Comparison of ENCODE assay signal across 31 mouse cellular contexts in genomic region chr15:84378734-84379133, GRCm38 (mm10).
"Had no signal": no experiment of that assay in that cellular context is flagged by ENCODE, and none has a peak within 500 bp of the region (broad histone marks: within the 10 kb centered on the region; RNA-seq: fewer than 3 reads in every experiment).

No protein-coding gene starts in this region.

- H3K27ac ChIP-seq: left cerebral cortex, adult 2 months; limb, embryonic 10.5 days; limb, embryonic 12.5 days; limb, embryonic 13.5 days; limb, embryonic 15.5 days; liver, embryonic 12.5 days; liver, embryonic 13.5 days; liver, embryonic 14.5 days; liver, embryonic 15.5 days; lung, embryonic 15.5 days; macrophage; midbrain, embryonic 10.5 days; midbrain, embryonic 12.5 days; midbrain, embryonic 13.5 days; midbrain, embryonic 15.5 days had no signal

- H3K27me3 ChIP-seq: limb, embryonic 12.5 days; limb, embryonic 13.5 days; limb, embryonic 15.5 days; liver, embryonic 12.5 days; liver, embryonic 13.5 days; liver, embryonic 15.5 days; lung, embryonic 15.5 days; midbrain, embryonic 12.5 days; midbrain, embryonic 13.5 days; midbrain, embryonic 15.5 days had no signal

- H3K4me3 ChIP-seq: left cerebral cortex, adult 2 months; limb, embryonic 10.5 days; limb, embryonic 12.5 days; limb, embryonic 13.5 days; limb, embryonic 15.5 days; liver, embryonic 12.5 days; liver, embryonic 13.5 days; liver, embryonic 15.5 days; lung, embryonic 15.5 days; megakaryocyte, embryonic 14.5 days; midbrain, embryonic 10.5 days; midbrain, embryonic 12.5 days; midbrain, embryonic 13.5 days; midbrain, embryonic 15.5 days had no signal

- H3K36me3 ChIP-seq: limb, embryonic 10.5 days; limb, embryonic 12.5 days; limb, embryonic 15.5 days; liver, embryonic 12.5 days; liver, embryonic 13.5 days; liver, embryonic 15.5 days; lung, embryonic 15.5 days; midbrain, embryonic 12.5 days; midbrain, embryonic 15.5 days had no signal

- H3K4me2 ChIP-seq: limb, embryonic 12.5 days; limb, embryonic 13.5 days; limb, embryonic 15.5 days; liver, embryonic 11.5 days; liver, embryonic 12.5 days; liver, embryonic 13.5 days; liver, embryonic 15.5 days; lung, embryonic 14.5 days; lung, embryonic 15.5 days; midbrain, embryonic 11.5 days; midbrain, embryonic 12.5 days; midbrain, embryonic 13.5 days; midbrain, embryonic 15.5 days had no signal

- H3K4me1 ChIP-seq: limb, embryonic 13.5 days; liver, embryonic 15.5 days; lung, embryonic 15.5 days; midbrain, embryonic 12.5 days; midbrain, embryonic 13.5 days; midbrain, embryonic 15.5 days had no signal

- H3K9ac ChIP-seq: limb, embryonic 12.5 days; limb, embryonic 13.5 days; limb, embryonic 15.5 days; liver, embryonic 12.5 days; liver, embryonic 13.5 days; liver, embryonic 14.5 days; liver, embryonic 15.5 days; liver, postnatal 0 days; lung, embryonic 14.5 days; lung, embryonic 15.5 days; midbrain, embryonic 12.5 days; midbrain, embryonic 13.5 days; midbrain, embryonic 15.5 days had no signal

- H3K9me3 ChIP-seq: liver, embryonic 15.5 days had no signal

- DNase-seq: left cerebral cortex, postnatal 4 days; liver; liver, embryonic 13.5 days; liver, postnatal 0 days; lung, adult 18-20 months; lung, adult 2 months; lung, embryonic 14.5 days; lung, postnatal 10 days; lung, postnatal 14 days; lung, postnatal 36 days; lung, postnatal 4 days; midbrain, embryonic 14.5 days had no signal

- ATAC-seq: liver, embryonic 12.5 days; liver, postnatal 0 days; lung, postnatal 0 days; midbrain, embryonic 13.5 days; midbrain, embryonic 15.5 days; midbrain, embryonic 16.5 days had no signal
